Mouse (Mus musculus) heart, embryonic 12.5 days (tissue): ENCODE results near the gene Olfr509. TPM values are rescaled to one million over a fixed set of nuclear protein-coding genes. Genes with fewer than 3 reads are reported as not detected.
"Not testable (repeated sequence)": the region's sequence is repeated elsewhere in the genome, so short reads cannot be mapped to it uniquely, and the experiment has no call there.

Experiments
- ATAC-seq: fragments of 200-750 bp; cut with Nextera tagmentation; 2 replicates; pipeline ENCODE4 v1.8.0; 2017; ENCODE audit warnings: moderate TSS enrichment, moderate library complexity; ENCODE audit not compliant: insufficient number of reproducible peaks, low FRiP score
- H3K27ac ChIP-seq: fragments of 300-500 bp; sonication (generic); 2 replicates; pipeline ENCODE4 v1.5.1; 2016; ENCODE audit warnings: mild to moderate bottlenecking, moderate library complexity; ENCODE audit not compliant: poor library complexity, severe bottlenecking
- H3K27me3 ChIP-seq: fragments of 300-500 bp; sonication (generic); replicated peaks from 2 replicates; pipeline ENCODE4 v1.6.1; 2016; ENCODE audit warnings: mild to moderate bottlenecking, moderate library complexity
- H3K36me3 ChIP-seq: fragments of 300-500 bp; sonication (generic); 2 replicates; pipeline ENCODE4 v1.6.1; 2016; ENCODE audit warnings: mild to moderate bottlenecking, moderate library complexity
- H3K4me1 ChIP-seq: fragments of 300-500 bp; sonication (generic); replicated peaks from 2 replicates; pipeline ENCODE4 v1.6.1; 2016; ENCODE audit warnings: mild to moderate bottlenecking
- H3K4me2 ChIP-seq: fragments of 300-500 bp; sonication (generic); 2 replicates; pipeline ENCODE4 v1.6.1; 2016; ENCODE audit warnings: mild to moderate bottlenecking, moderate library complexity
- H3K4me3 ChIP-seq: fragments of 300-500 bp; sonication (generic); 2 replicates; pipeline ENCODE4 v1.5.1; 2016; ENCODE audit warnings: mild to moderate bottlenecking
- H3K9ac ChIP-seq: fragments of 300-500 bp; sonication (generic); 2 replicates; pipeline ENCODE4 v1.6.1; 2016; ENCODE audit warnings: mild to moderate bottlenecking, moderate library complexity
- H3K9me3 ChIP-seq: fragments of 300-500 bp; sonication (generic); replicated peaks from 2 replicates; pipeline ENCODE4 v1.6.1; 2016; ENCODE audit warnings: mild to moderate bottlenecking, moderate library complexity
- WGBS: fragments of 180-500 bp; shearing (Covaris S2); methylation state at CpG from one replicate; pipeline ENCODE4 v1.1.7; 2016; 5-methylcytosine and 5-hydroxymethylcytosine counted together
- polyA plus RNA-seq: library from polyadenylated mRNA; unstranded; fragments of >200 nt; fragmentation: Nextera tagmentation; extraction: Ambion mirVana; gene quantifications from 2 replicates; pipeline ENCODE4 v1.2.1, GENCODE M21; 2016

Olfr509 gene
- not detected in 2 replicates for polyA plus RNA-seq

GRCm38 (mm10) chr7:108651806-108652205 is at the start of gene Olfr509:
Gene Olfr509 (minus strand): TSS chr7:108651906.
- H3K4me1 ChIP-seq = no peaks in the 10 kb centered on the region
- 0 out of 2 replicates have a peak, but pooled peaks cover 2% of the 10 kb centered on the region for H3K9me3 ChIP-seq
- no peak within 1 kb of the TSS for H3K9ac ChIP-seq
- H3K27me3 ChIP-seq = no peaks in the 10 kb centered on the region
- H3K4me3 ChIP-seq = no peak within 1 kb of the TSS
- no peak for ATAC-seq
- no peak within 1 kb of the TSS for H3K4me2 ChIP-seq
- H3K27ac ChIP-seq = no peak within 1 kb of the TSS
- no peaks in the 10 kb centered on the region for H3K36me3 ChIP-seq

- 81% methylated on average over 4 of the region's 4 CpGs for WGBS
- H3K4me1 ChIP-seq = no peaks in the 10 kb centered on the region
- H3K9ac ChIP-seq = no peak overlapping the region
- peaks cover 14% of the 10 kb centered on the region for H3K9me3 ChIP-seq
- no peaks in the 10 kb centered on the region for H3K27me3 ChIP-seq
- no peak for ATAC-seq
- H3K4me3 ChIP-seq = no peak overlapping the region
- no peak overlapping the region for H3K27ac ChIP-seq
- H3K36me3 ChIP-seq = no peaks in the 10 kb centered on the region
- no peak overlapping the region for H3K4me2 ChIP-seq
These were observed 27.2 kb upstream of the Olfr509 start for GRCm38 (mm10) chr7:108678886-108679285.

GRCm38 (mm10) chr7:108671058-108671457 is 19.4 kb upstream of the Olfr509 start:
- Histone ChIP-seq H3K9me3 (0 out of 2 replicates have a peak, but pooled peaks cover 13% of the 10 kb centered on the region), H3K4me3 (no peak overlapping the region), H3K4me1 (no peaks in the 10 kb centered on the region), H3K27ac (no peak overlapping the region), H3K27me3 (no peaks in the 10 kb centered on the region), H3K4me2 (no peak overlapping the region), H3K36me3 (no peaks in the 10 kb centered on the region), H3K9ac (no peak overlapping the region)
- no peak for ATAC-seq
- 78% methylated on average over 1 of the region's 1 CpGs for WGBS

GRCm38 (mm10) chr7:108666118-108666517 is 14.4 kb upstream of the Olfr509 start, which contains the start of gene Olfr510:
Gene Olfr510 (plus strand): TSS chr7:108666418.
- H3K36me3 ChIP-seq = no peaks in the 10 kb centered on the region
- no peak for ATAC-seq
- H3K4me2 ChIP-seq = no peak within 1 kb of the TSS
- no peaks in the 10 kb centered on the region for H3K27me3 ChIP-seq
- H3K4me3 ChIP-seq = no peak within 1 kb of the TSS
- no peak within 1 kb of the TSS for H3K9ac ChIP-seq
- H3K27ac ChIP-seq = no peak within 1 kb of the TSS
- no peaks in the 10 kb centered on the region for H3K4me1 ChIP-seq
- H3K9me3 ChIP-seq = 0 out of 2 replicates have a peak, but pooled peaks cover 5% of the 10 kb centered on the region
- 73% methylated on average over 1 of the region's 1 CpGs for WGBS

GRCm38 (mm10) chr7:108662419-108662818 is 10.7 kb upstream of the Olfr509 start:
- H3K9ac ChIP-seq = no peak overlapping the region
- no peak overlapping the region for H3K27ac ChIP-seq
- H3K9me3 ChIP-seq = 0 out of 2 replicates have a peak, but pooled peaks cover 4% of the 10 kb centered on the region
- no peaks in the 10 kb centered on the region for H3K36me3 ChIP-seq
- no peaks in the 10 kb centered on the region for H3K4me1 ChIP-seq
- H3K4me2 ChIP-seq = no peak overlapping the region
- no peak overlapping the region for H3K4me3 ChIP-seq
- no peaks in the 10 kb centered on the region for H3K27me3 ChIP-seq
- no peak for ATAC-seq
- 68% methylated on average over 3 of the region's 3 CpGs for WGBS

GRCm38 (mm10) chr7:108629694-108630093 is 22.0 kb downstream of the Olfr509 start, which contains the start of gene Olfr508:
Gene Olfr508 (plus strand): TSS chr7:108629994.
- Histone ChIP-seq H3K4me3 (no peak within 1 kb of the TSS), H3K36me3 (no peaks in the 10 kb centered on the region), H3K4me1 (no peaks in the 10 kb centered on the region), H3K9ac (no peak within 1 kb of the TSS), H3K9me3 (0 out of 2 replicates have a peak, but pooled peaks cover 3% of the 10 kb centered on the region), H3K4me2 (no peak within 1 kb of the TSS), H3K27me3 (no peaks in the 10 kb centered on the region), H3K27ac (no peak within 1 kb of the TSS)
- ATAC-seq = no peak
- WGBS = 73% methylated on average over 3 of the region's 3 CpGs

- H3K9ac ChIP-seq = no peak within 1 kb of the TSS
- H3K4me2 ChIP-seq = no peak within 1 kb of the TSS
- no peak for ATAC-seq
- H3K4me3 ChIP-seq = no peak within 1 kb of the TSS
- no peaks in the 10 kb centered on the region for H3K4me1 ChIP-seq
- 67% methylated on average over 2 of the region's 2 CpGs for WGBS
- no peak within 1 kb of the TSS for H3K27ac ChIP-seq
- 0 out of 2 replicates have a peak, but pooled peaks cover 3% of the 10 kb centered on the region for H3K9me3 ChIP-seq
- H3K27me3 ChIP-seq = no peaks in the 10 kb centered on the region
- H3K36me3 ChIP-seq = no peaks in the 10 kb centered on the region
These were observed 30.2 kb downstream of the Olfr509 start, which contains the start of gene Olfr507 for GRCm38 (mm10) chr7:108621514-108621913. Gene Olfr507 (plus strand): TSS chr7:108621814.

GRCm38 (mm10) chr7:108616781-108617180 is 34.9 kb downstream of the Olfr509 start:
- not testable (repeated sequence) for H3K27me3 ChIP-seq, H3K4me3 ChIP-seq, H3K4me2 ChIP-seq, H3K4me1 ChIP-seq, H3K9ac ChIP-seq, H3K27ac ChIP-seq, H3K9me3 ChIP-seq, ATAC-seq, H3K36me3 ChIP-seq
- 54% methylated on average over 3 of the region's 3 CpGs for WGBS

GRCm38 (mm10) chr7:108614110-108614509 is 37.6 kb downstream of the Olfr509 start:
- no peaks in the 10 kb centered on the region for H3K9me3 ChIP-seq
- ATAC-seq = no peak
- no peak overlapping the region for H3K4me2 ChIP-seq
- no peaks in the 10 kb centered on the region for H3K36me3 ChIP-seq
- H3K4me1 ChIP-seq = no peaks in the 10 kb centered on the region
- H3K27ac ChIP-seq = no peak overlapping the region
- no peak overlapping the region for H3K9ac ChIP-seq
- 78% methylated on average over 2 of the region's 2 CpGs for WGBS
- no peak overlapping the region for H3K4me3 ChIP-seq
- no peaks in the 10 kb centered on the region for H3K27me3 ChIP-seq

- Histone ChIP-seq H3K27ac (no peak within 1 kb of the TSS), H3K27me3 (no peaks in the 10 kb centered on the region), H3K4me3 (no peak within 1 kb of the TSS), H3K9ac (no peak within 1 kb of the TSS), H3K4me1 (no peaks in the 10 kb centered on the region), H3K4me2 (no peak within 1 kb of the TSS), H3K9me3 (no peaks in the 10 kb centered on the region), H3K36me3 (no peaks in the 10 kb centered on the region)
- ATAC-seq = no peak
These were observed 41.2 kb downstream of the Olfr509 start, which contains the start of gene Olfr506 for GRCm38 (mm10) chr7:108610487-108610886. Gene Olfr506 (plus strand): TSS chr7:108610787.

GRCm38 (mm10) chr7:108601916-108602315 is 49.8 kb downstream of the Olfr509 start:
- H3K4me2 ChIP-seq, ATAC-seq: not testable (repeated sequence)
- WGBS = 70% methylated on average over 3 of the region's 3 CpGs

More at GRCm38 (mm10) chr7:108601916-108602315, 49.8 kb downstream of the Olfr509 start:
- H3K9me3 ChIP-seq, H3K36me3 ChIP-seq, H3K4me1 ChIP-seq, H3K4me3 ChIP-seq, H3K27ac ChIP-seq, H3K9ac ChIP-seq, H3K27me3 ChIP-seq: not testable (repeated sequence)
